Mouse (Mus musculus) forebrain, embryonic 11.5 days (tissue): Measurements from ENCODE around the gene Ptcra. TPM values are rescaled to one million over a fixed set of nuclear protein-coding genes. Genes with fewer than 3 reads are reported as not detected.

Source experiments
- ATAC-seq: fragments of 200-750 bp; cut with Nextera tagmentation; replicated peaks from 2 replicates; pipeline ENCODE4 v1.8.0; 2017; ENCODE audit warnings: moderate TSS enrichment; ENCODE audit not compliant: low FRiP score
- DNase-seq: peaks from one replicate; pipeline ENCODE4 v3.0.0-alpha.2; 2017; ENCODE audit warnings: low spot score
- H3K27ac ChIP-seq: fragments of 300-500 bp; sonication (generic); 2 replicates; pipeline ENCODE4 v1.5.1; 2014; ENCODE audit warnings: low read depth, low read length
- H3K27me3 ChIP-seq: fragments of 300-500 bp; sonication (generic); 2 replicates; pipeline ENCODE4 v1.6.1; 2014; ENCODE audit warnings: mild to moderate bottlenecking, low read length, mixed read lengths; ENCODE audit not compliant: control insufficient read depth, insufficient read depth
- H3K36me3 ChIP-seq: fragments of 300-500 bp; sonication (generic); 2 replicates; pipeline ENCODE4 v1.6.1; 2014; ENCODE audit warnings: mild to moderate bottlenecking, low read length, moderate library complexity, mixed read lengths; ENCODE audit not compliant: control insufficient read depth, insufficient read depth
- H3K4me1 ChIP-seq: fragments of 300-500 bp; sonication (generic); replicated peaks from 2 replicates; pipeline ENCODE4 v1.6.1; 2014; ENCODE audit warnings: low read length, mixed read lengths; ENCODE audit not compliant: control insufficient read depth, insufficient read depth
- H3K4me2 ChIP-seq: fragments of 300-500 bp; sonication (generic); 2 replicates; pipeline ENCODE4 v1.6.1; 2014; ENCODE audit warnings: low read depth, mild to moderate bottlenecking, low read length, moderate library complexity, mixed read lengths; ENCODE audit not compliant: severe bottlenecking
- H3K4me3 ChIP-seq: fragments of 300-500 bp; sonication (generic); 2 replicates; pipeline ENCODE4 v1.5.1; 2014; ENCODE audit warnings: low read depth, low read length
- H3K9ac ChIP-seq: fragments of 300-500 bp; sonication (generic); 2 replicates; pipeline ENCODE4 v1.6.1; 2014; ENCODE audit warnings: low read length
- H3K9me3 ChIP-seq: fragments of 300-500 bp; sonication (generic); 2 replicates; pipeline ENCODE4 v1.6.1; 2016; ENCODE audit warnings: low read length, mixed read lengths; ENCODE audit not compliant: control insufficient read depth
- WGBS: fragments of 180-500 bp; shearing (Covaris S2); extraction: QIAGEN DNeasy Blood & Tissue Kit; methylation state at CpG from one replicate; pipeline ENCODE4 v1.1.7; 2014; 5-methylcytosine and 5-hydroxymethylcytosine counted together
- polyA plus RNA-seq: library from polyadenylated mRNA; unstranded; fragments of >200 nt; fragmentation: Nextera tagmentation; extraction: Ambion mirVana; gene quantifications from 2 replicates; pipeline ENCODE4 v1.2.1, GENCODE M21; 2014

Ptcra gene
- polyA plus RNA-seq, 1 experiment from 2014 or later = 0.44 TPM

GRCm38 (mm10) chr17:46727271-46727670 lies 36.2 kb downstream of the Ptcra start:
- 90% methylated on average over 11 of the region's 11 CpGs for WGBS

DNA sequence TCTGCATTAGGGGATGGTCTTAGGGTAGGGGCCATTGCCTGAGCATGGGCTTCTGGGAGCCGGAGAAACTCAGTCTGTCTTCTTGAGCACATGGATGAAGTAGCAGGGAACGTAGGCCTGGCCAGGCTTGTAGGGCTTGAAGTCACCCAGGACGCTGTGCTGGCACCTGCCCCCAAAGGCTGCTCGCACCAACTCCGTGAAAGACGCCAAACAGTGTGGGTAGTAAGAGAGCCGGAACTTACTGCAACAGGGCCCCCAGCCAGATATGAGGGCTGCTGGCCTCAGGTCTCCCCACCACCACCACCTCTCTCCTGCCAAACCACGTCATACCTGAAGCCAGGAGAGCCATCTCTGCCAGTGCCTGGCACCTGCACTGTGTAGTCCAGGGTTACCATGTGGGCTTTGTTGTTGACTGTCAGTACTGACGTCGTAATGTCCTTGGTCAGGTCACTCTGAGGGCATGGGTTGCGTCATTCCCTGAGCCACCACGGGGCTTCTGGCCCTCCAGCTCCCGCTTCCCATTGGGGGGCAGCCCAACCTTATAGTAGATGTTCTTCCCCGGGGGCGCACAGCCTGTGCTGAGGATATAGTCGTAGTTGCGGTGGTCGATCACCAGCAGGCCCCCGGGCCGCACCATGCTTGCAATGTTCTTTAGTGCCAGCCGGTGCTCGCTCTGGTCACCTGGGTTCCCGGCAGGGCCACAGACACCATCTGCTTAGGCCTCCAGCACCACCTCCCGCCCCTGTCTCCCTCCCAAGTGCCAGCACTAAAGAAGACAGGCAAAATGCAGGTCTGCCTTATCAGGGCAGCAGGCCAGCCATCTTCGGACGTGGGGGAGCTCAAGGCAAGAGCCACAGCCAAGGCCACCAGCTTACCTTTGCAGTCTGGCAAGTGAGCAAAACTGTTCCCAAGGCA lies 37.5 kb downstream of the Ptcra start:
- Histone ChIP-seq H3K36me3 (no peaks in the 10 kb centered on the region), H3K9me3 (no peaks in the 10 kb centered on the region), H3K27me3 (peaks cover 6% of the 10 kb centered on the region), H3K4me1 (no peaks in the 10 kb centered on the region), H3K4me3 (no peak overlapping the region), H3K4me2 (no peak overlapping the region), H3K27ac (no peak overlapping the region), H3K9ac (no peak overlapping the region)
- 94% methylated on average over 26 of the region's 26 CpGs for WGBS
- DNase-seq (no peak), ATAC-seq (no peak)

More at GRCm38 (mm10) chr17:46727271-46727670, 36.2 kb downstream of the Ptcra start:
- Histone ChIP-seq H3K36me3 (no peaks in the 10 kb centered on the region), H3K4me1 (no peaks in the 10 kb centered on the region), H3K9me3 (no peaks in the 10 kb centered on the region), H3K9ac (no peak overlapping the region), H3K27me3 (peaks cover 6% of the 10 kb centered on the region), H3K4me3 (no peak overlapping the region), H3K4me2 (no peak overlapping the region), H3K27ac (no peak overlapping the region)
- no peak for ATAC-seq
- no peak for DNase-seq

DNA sequence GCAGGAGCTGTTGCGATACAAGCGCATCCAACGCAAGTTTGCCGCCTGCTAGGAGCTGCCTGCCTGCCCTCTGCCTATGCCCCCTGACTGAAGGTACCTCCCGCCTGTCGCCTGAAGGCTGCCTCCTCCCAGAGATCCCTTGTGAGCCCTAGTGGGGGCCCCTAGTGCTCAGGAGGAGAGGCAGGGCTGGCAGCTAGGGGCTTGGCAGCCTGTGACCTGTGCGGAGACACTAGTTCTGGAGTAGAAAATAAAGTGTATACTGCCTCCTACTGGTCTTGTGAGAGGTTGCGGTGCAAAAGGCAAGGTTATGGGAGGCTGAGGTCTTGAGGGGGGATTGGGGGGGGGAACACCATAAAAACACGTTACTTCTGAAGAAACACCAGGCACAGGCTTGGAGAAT lies 38.2 kb downstream of the Ptcra start:
- H3K4me3 ChIP-seq = no peak overlapping the region
- H3K9ac ChIP-seq = no peak overlapping the region
- DNase-seq (peak; percentile 74), ATAC-seq (peak; percentile 43; the same call in 1 of the 2 replicates)
- H3K9me3 ChIP-seq = no peaks in the 10 kb centered on the region
- no peak overlapping the region for H3K4me2 ChIP-seq
- peaks cover 6% of the 10 kb centered on the region for H3K27me3 ChIP-seq
- H3K36me3 ChIP-seq = no peaks in the 10 kb centered on the region
- H3K27ac ChIP-seq = no peak overlapping the region
- 44% methylated on average over 9 of the region's 9 CpGs for WGBS
- no peaks in the 10 kb centered on the region for H3K4me1 ChIP-seq

DNA sequence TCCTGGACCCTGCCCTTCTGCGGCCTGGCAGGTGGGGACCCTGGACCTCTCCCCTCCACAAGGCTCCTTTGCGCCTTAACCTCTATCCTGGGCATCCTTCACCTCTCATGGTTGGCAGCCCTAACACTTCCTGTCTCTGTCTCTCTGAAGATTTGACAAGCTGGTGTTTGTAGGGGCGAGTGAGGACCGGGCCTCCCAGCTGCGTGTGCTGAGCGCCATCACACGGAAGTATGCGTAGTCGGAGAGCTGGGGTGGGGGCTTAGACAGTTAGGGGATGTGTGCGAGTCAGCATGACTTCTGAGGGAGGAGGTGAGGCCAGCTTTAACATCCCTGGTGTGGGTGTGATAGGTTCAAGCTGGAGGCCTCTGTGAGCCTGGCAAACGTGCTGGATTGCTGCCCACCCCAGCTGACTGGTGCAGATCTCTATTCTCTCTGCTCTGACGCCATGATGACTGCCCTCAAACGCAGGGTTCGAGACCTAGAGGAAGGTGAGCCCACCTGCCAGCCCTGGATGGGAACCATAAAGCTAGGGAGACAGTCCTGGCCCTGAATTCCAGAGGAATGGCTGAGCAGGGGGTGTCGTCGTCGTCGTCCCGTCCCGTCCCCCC lies 38.9 kb downstream of the Ptcra start:
- DNase-seq = no peak
- H3K36me3 ChIP-seq = no peaks in the 10 kb centered on the region
- no peaks in the 10 kb centered on the region for H3K4me1 ChIP-seq
- no peaks in the 10 kb centered on the region for H3K9me3 ChIP-seq
- ATAC-seq = no peak
- 87% methylated on average over 14 of the region's 20 CpGs for WGBS
- H3K4me2 ChIP-seq = no peak overlapping the region
- H3K27me3 ChIP-seq = peaks cover 5% of the 10 kb centered on the region
- H3K9ac ChIP-seq = no peak overlapping the region
- no peak overlapping the region for H3K27ac ChIP-seq
- no peak overlapping the region for H3K4me3 ChIP-seq

GRCm38 (mm10) chr17:46721077-46721476 lies 42.4 kb downstream of the Ptcra start:
- no peak overlapping the region for H3K9ac ChIP-seq
- H3K4me2 ChIP-seq = no peak overlapping the region
- 88% methylated on average over 7 of the region's 7 CpGs for WGBS
- H3K36me3 ChIP-seq = no peaks in the 10 kb centered on the region; the same call in 1 of the 2 replicates
- H3K27me3 ChIP-seq = no peaks in the 10 kb centered on the region
- ATAC-seq (no peak), DNase-seq (no peak)
- H3K27ac ChIP-seq = no peak overlapping the region
- no peak overlapping the region for H3K4me3 ChIP-seq
- no peaks in the 10 kb centered on the region for H3K9me3 ChIP-seq
- no peaks in the 10 kb centered on the region for H3K4me1 ChIP-seq

GRCm38 (mm10) chr17:46714756-46715481 lies 48.6 kb downstream of the Ptcra start:
- Histone ChIP-seq H3K4me3 (no peak overlapping the region), H3K4me1 (peaks cover 9% of the 10 kb centered on the region), H3K9ac (no peak overlapping the region), H3K4me2 (no peak overlapping the region), H3K27ac (no peak overlapping the region), H3K27me3 (no peaks in the 10 kb centered on the region), H3K36me3 (no peaks in the 10 kb centered on the region; the same call in 1 of the 2 replicates), H3K9me3 (no peaks in the 10 kb centered on the region)
- ATAC-seq (no peak), DNase-seq (no peak)
- WGBS = 93% methylated on average over 11 of the region's 11 CpGs

- H3K4me2 ChIP-seq = no peak overlapping the region
- no peak overlapping the region for H3K4me3 ChIP-seq
- no peaks in the 10 kb centered on the region for H3K9me3 ChIP-seq
- no peak overlapping the region for H3K9ac ChIP-seq
- H3K27ac ChIP-seq = no peak overlapping the region
- H3K27me3 ChIP-seq = no peaks in the 10 kb centered on the region
- H3K4me1 ChIP-seq = peaks cover 9% of the 10 kb centered on the region
- ATAC-seq (no peak), DNase-seq (no peak)
- 92% methylated on average over 9 of the region's 9 CpGs for WGBS
- no peaks in the 10 kb centered on the region; the same call in 1 of the 2 replicates for H3K36me3 ChIP-seq
Measured at GRCm38 (mm10) chr17:46713849-46714248, 49.7 kb downstream of the Ptcra start.

DNA sequence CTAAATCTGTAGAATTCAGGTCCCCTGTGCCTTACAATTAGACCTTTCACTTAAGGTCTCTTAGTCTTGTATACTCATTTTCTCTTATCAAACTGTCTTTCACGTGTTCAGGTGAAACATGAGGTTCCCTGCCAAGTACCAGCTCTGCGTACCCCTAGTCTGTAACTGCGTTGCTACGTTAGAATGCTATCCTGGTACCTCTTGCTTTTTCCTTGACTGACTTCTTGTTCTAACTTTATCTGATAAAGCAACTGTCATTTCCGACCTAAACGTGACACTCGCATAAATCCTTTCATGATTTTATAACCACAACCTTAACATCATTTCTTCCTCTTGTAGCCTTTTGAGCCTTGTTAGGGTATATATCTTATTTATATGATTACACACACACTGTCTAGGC lies 51.1 kb downstream of the Ptcra start:
- Histone ChIP-seq H3K4me1 (peaks cover 9% of the 10 kb centered on the region), H3K36me3 (no peaks in the 10 kb centered on the region; the same call in 1 of the 2 replicates), H3K4me3 (peak overlapping the region; percentile 98), H3K4me2 (peak overlapping the region; percentile 100), H3K9ac (peak overlapping the region; percentile 83), H3K27me3 (no peaks in the 10 kb centered on the region), H3K27ac (no peak overlapping the region), H3K9me3 (no peaks in the 10 kb centered on the region)
- no peak for DNase-seq
- no peak for ATAC-seq
- 83% methylated on average over 7 of the region's 7 CpGs for WGBS
